Mouse (Mus musculus): ENCODE measurements around the gene Nfatc3.

- TF ChIP-seq POLR2A (IDR thresholded peaks at IDR 0.05; ENCODE audit: low read depth, low read length) (no peak), HCFC1 (IDR thresholded peaks at IDR 0.05; ENCODE audit: low read depth, low read length) (no peak), NRF1 (IDR thresholded peaks at IDR 0.05; ENCODE audit: low read depth, low read length) (no peak), MAFK (IDR thresholded peaks at IDR 0.05; ENCODE audit: insufficient replicate concordance, low read length) (no peak), CTCF (conservative IDR thresholded peaks at IDR 0.05 in 1 of 2, IDR thresholded peaks at IDR 0.05 in 1 of 2; ENCODE audit: low read depth in 2 of 2, low read length in 2 of 2) (no peak), ELF1 (IDR thresholded peaks at IDR 0.05; ENCODE audit: low read depth, low read length) (no peak), ZC3H11A (IDR thresholded peaks at IDR 0.05; ENCODE audit: low read depth, low read length) (no peak), EP300 (IDR thresholded peaks at IDR 0.05; ENCODE audit: low read length) (no peak), E2F4 (IDR thresholded peaks at IDR 0.05; ENCODE audit: insufficient replicate concordance, low read depth, low read length) (no peak)
Measured at GRCm38 (mm10) chr8:106158381-106158780, 99.7 kb downstream of the Nfatc3 start.
